Mouse (Mus musculus): ENCODE measurements around the gene A030014E15Rik. TPM values are rescaled to one million over a fixed set of nuclear protein-coding genes. Genes with fewer than 3 reads are reported as not detected.
"Not testable (repeated sequence)": the region's sequence is repeated elsewhere in the genome, so short reads cannot be mapped to it uniquely, and the experiment has no call there.

Gene A030014E15Rik
- polyA plus RNA-seq (2015; fragmentation: Nextera tagmentation; extraction: Ambion mirVana) = 1.5 and 2.2 TPM in 2 replicates

- Histone ChIP-seq H3K4me3 (replicated peaks) (no peak within 1 kb of the TSS), H3K9ac (no peak within 1 kb of the TSS), H3K36me3 (no peaks in the 10 kb centered on the region), H3K27me3 (no peaks in the 10 kb centered on the region), H3K4me1 (no peaks in the 10 kb centered on the region), H3K9me3 (replicated peaks) (no peaks in the 10 kb centered on the region), H3K27ac (replicated peaks) (no peak within 1 kb of the TSS), H3K4me2 (replicated peaks) (no peak within 1 kb of the TSS)
- ATAC-seq (ENCODE audit: insufficient number of reproducible peaks, low FRiP score, low TSS enrichment, low read depth) = no peak
- WGBS = 84% methylated on average over 6 of the region's 6 CpGs
These were observed at the start of gene A030014E15Rik for GRCm38 (mm10) chr1:82924650-82925049. A030014E15Rik (plus strand) TSS chr1:82924917.

DNA sequence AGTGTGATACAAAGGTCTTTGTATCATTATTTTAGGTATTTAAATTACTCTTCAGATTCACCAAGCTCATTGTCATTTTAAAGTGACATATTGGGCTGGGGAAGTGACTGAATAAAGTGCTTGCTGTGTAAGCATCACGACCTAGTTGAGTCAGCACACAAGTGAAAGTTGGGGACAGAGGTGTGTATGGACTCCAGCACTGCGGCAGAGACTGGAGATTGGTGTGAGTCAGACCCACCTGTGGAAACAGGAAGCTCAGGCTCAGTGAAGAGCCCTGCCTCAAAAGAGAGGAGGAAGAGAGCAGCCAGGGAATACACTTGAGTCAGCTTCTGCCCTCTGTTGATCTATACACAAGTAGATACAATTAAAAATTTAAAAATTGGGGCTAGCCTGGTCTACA lies 45.5 kb upstream of the A030014E15Rik start:
- H3K9ac ChIP-seq = no peak overlapping the region
- peaks cover 17% of the 10 kb centered on the region; the same call in 1 of the 2 replicates for H3K36me3 ChIP-seq
- no peak overlapping the region for H3K4me3 ChIP-seq (replicated peaks)
- H3K27ac ChIP-seq (replicated peaks) = no peak overlapping the region
- WGBS = 73% methylated on average over 2 of the region's 2 CpGs
- ATAC-seq (ENCODE audit: insufficient number of reproducible peaks, low FRiP score, low TSS enrichment, low read depth) = no peak
- no peaks in the 10 kb centered on the region for H3K4me1 ChIP-seq
- no peaks in the 10 kb centered on the region for H3K27me3 ChIP-seq
- no peaks in the 10 kb centered on the region for H3K9me3 ChIP-seq (replicated peaks)
- H3K4me2 ChIP-seq (replicated peaks) = no peak overlapping the region

GRCm38 (mm10) chr1:82880196-82880595 lies 44.5 kb upstream of the A030014E15Rik start:
- no peak for ATAC-seq (ENCODE audit: insufficient number of reproducible peaks, low FRiP score, low TSS enrichment, low read depth)
- Histone ChIP-seq H3K4me2 (replicated peaks) (no peak overlapping the region), H3K36me3 (peaks cover 21% of the 10 kb centered on the region; the same call in 1 of the 2 replicates), H3K4me1 (no peaks in the 10 kb centered on the region), H3K4me3 (replicated peaks) (no peak overlapping the region), H3K27me3 (no peaks in the 10 kb centered on the region), H3K9ac (no peak overlapping the region), H3K9me3 (replicated peaks) (no peaks in the 10 kb centered on the region), H3K27ac (replicated peaks) (no peak overlapping the region)
- 86% methylated on average over 8 of the region's 8 CpGs for WGBS

DNA sequence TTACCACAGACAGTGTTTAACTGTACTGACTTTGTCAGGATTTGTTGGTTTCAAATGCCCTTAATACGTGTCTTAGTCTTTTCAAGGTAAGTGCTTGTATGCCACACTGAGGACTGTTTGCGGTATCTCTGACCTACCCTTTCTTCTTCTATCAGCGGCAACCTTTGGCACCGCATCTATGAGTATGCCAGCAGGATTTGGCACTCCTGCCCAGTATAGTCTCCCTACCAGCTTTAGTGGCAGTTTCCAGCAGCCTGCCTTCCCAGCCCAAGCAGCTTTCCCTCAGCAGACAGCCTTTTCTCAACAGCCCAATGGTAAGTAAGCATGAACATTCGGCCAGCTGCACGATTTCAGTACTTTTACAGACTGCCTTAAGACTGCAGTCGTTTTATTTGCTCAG lies 31.4 kb upstream of the A030014E15Rik start:
- Histone ChIP-seq H3K4me1 (no peaks in the 10 kb centered on the region), H3K4me2 (replicated peaks) (no peak overlapping the region), H3K9ac (no peak overlapping the region), H3K4me3 (replicated peaks) (no peak overlapping the region), H3K27ac (replicated peaks) (no peak overlapping the region), H3K9me3 (replicated peaks) (no peaks in the 10 kb centered on the region), H3K36me3 (peaks cover 26% of the 10 kb centered on the region), H3K27me3 (no peaks in the 10 kb centered on the region)
- ATAC-seq (ENCODE audit: insufficient number of reproducible peaks, low FRiP score, low TSS enrichment, low read depth) = no peak
- WGBS = 94% methylated on average over 7 of the region's 7 CpGs

DNA sequence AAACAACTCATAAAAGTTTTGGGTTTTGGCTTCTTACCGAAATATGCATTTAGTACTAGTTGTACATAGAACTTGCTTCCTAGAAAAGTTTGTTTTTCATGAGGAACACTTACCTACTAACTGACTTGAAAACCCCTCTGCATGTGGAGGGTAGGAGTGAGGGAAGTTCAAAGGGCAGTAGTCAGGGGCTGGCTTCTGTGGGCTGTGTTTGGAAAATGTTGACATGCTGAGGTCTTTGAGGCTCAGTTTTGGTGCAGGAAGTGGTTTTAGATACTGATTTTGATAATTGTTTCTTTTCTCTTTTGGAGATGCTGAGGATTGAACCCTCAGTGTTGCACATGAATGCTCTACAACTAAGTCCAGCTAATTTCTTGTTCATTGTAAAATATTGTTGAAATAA lies 24.1 kb upstream of the A030014E15Rik start:
- WGBS = 95% methylated on average over 1 of the region's 1 CpGs
- H3K4me1 ChIP-seq = no peaks in the 10 kb centered on the region
- H3K4me3 ChIP-seq (replicated peaks) = no peak overlapping the region
- ATAC-seq (ENCODE audit: insufficient number of reproducible peaks, low FRiP score, low TSS enrichment, low read depth) = no peak
- no peaks in the 10 kb centered on the region for H3K27me3 ChIP-seq
- H3K9ac ChIP-seq = no peak overlapping the region
- no peak overlapping the region for H3K4me2 ChIP-seq (replicated peaks)
- H3K27ac ChIP-seq (replicated peaks) = no peak overlapping the region
- H3K9me3 ChIP-seq (replicated peaks) = no peaks in the 10 kb centered on the region
- H3K36me3 ChIP-seq = peaks cover 26% of the 10 kb centered on the region

- Histone ChIP-seq H3K4me1 (no peaks in the 10 kb centered on the region), H3K4me2 (replicated peaks) (no peak overlapping the region), H3K27me3 (no peaks in the 10 kb centered on the region), H3K27ac (replicated peaks) (no peak overlapping the region), H3K9me3 (replicated peaks) (no peaks in the 10 kb centered on the region), H3K36me3 (peaks cover 26% of the 10 kb centered on the region), H3K4me3 (replicated peaks) (no peak overlapping the region), H3K9ac (no peak overlapping the region)
- no peak for ATAC-seq (ENCODE audit: insufficient number of reproducible peaks, low FRiP score, low TSS enrichment, low read depth)
- WGBS = 96% methylated on average over 3 of the region's 3 CpGs
These were observed 23.5 kb upstream of the A030014E15Rik start for GRCm38 (mm10) chr1:82901201-82901600.

- no peaks in the 10 kb centered on the region for H3K4me1 ChIP-seq
- no peaks in the 10 kb centered on the region for H3K27me3 ChIP-seq
- WGBS = 72% methylated on average over 3 of the region's 3 CpGs
- no peak overlapping the region for H3K4me3 ChIP-seq (replicated peaks)
- ATAC-seq (ENCODE audit: insufficient number of reproducible peaks, low FRiP score, low TSS enrichment, low read depth) = no peak
- no peak overlapping the region for H3K4me2 ChIP-seq (replicated peaks)
- H3K9ac ChIP-seq = no peak overlapping the region
- H3K9me3 ChIP-seq (replicated peaks) = no peaks in the 10 kb centered on the region
- H3K27ac ChIP-seq (replicated peaks) = no peak overlapping the region
- peaks cover 14% of the 10 kb centered on the region for H3K36me3 ChIP-seq
These were observed 18.8 kb upstream of the A030014E15Rik start for GRCm38 (mm10) chr1:82905886-82906285.

GRCm38 (mm10) chr1:82913025-82913424 lies 11.7 kb upstream of the A030014E15Rik start, which contains the start of gene A030005L19Rik:
A030005L19Rik (plus strand) TSS chr1:82913325.
- H3K4me1 ChIP-seq = no peaks in the 10 kb centered on the region
- WGBS = 81% methylated on average over 3 of the region's 3 CpGs
- no peak within 1 kb of the TSS for H3K27ac ChIP-seq (replicated peaks)
- H3K4me3 ChIP-seq (replicated peaks) = no peak within 1 kb of the TSS
- H3K36me3 ChIP-seq = no peaks in the 10 kb centered on the region
- no peaks in the 10 kb centered on the region for H3K9me3 ChIP-seq (replicated peaks)
- H3K9ac ChIP-seq = no peak within 1 kb of the TSS
- no peaks in the 10 kb centered on the region for H3K27me3 ChIP-seq
- ATAC-seq (ENCODE audit: insufficient number of reproducible peaks, low FRiP score, low TSS enrichment, low read depth) = no peak
- no peak within 1 kb of the TSS for H3K4me2 ChIP-seq (replicated peaks)

DNA sequence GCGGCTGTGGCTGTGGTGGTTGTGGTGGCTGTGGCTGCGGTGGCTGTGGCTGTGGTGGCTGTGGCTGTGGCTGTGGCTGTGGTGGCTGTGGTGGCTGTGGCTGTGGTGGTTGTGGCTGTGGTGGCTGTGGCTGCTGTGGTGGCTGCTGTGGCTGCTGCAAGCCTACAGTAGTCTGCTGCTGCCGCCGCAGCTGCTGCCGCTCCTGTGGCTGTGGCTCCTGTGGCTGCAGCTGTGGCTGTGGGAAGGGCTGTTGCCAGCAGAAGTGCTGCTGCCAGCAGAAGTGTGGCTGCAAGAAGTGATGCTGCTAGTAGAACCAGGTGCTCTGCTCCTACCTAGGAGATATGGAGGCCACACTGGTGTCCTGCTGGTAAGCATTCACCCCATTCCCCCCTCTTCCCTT lies 11.3 kb upstream of the A030014E15Rik start:
- H3K9ac ChIP-seq; H3K4me3 ChIP-seq (replicated peaks); H3K4me1 ChIP-seq; H3K9me3 ChIP-seq (replicated peaks); H3K27ac ChIP-seq (replicated peaks); H3K36me3 ChIP-seq; H3K4me2 ChIP-seq (replicated peaks); ATAC-seq (ENCODE audit: insufficient number of reproducible peaks, low FRiP score, low TSS enrichment, low read depth); H3K27me3 ChIP-seq: not testable (repeated sequence)
- WGBS = 82% methylated on average over 5 of the region's 5 CpGs

DNA sequence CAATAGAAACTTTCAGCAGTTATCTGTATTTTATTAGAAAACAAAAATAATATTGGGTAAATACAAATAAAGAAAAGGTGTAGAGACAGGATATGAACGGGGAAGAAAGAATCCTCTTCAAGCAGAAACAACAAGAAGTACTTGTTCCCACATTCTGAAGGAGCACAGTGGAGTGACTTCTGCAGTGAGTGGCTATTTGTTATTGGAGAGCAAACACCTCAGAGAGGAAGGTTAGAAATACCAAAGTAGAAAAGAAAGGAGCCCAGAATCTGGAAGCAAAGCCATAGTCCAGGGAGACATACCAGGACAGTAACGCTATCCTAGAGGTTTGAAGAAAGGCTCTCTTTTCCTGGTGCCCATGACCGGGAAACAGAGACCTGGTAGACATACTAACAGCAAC lies 5.8 kb downstream of the A030014E15Rik start:
- not testable (repeated sequence) for H3K4me2 ChIP-seq (replicated peaks); ATAC-seq (ENCODE audit: insufficient number of reproducible peaks, low FRiP score, low TSS enrichment, low read depth); H3K36me3 ChIP-seq; H3K9me3 ChIP-seq (replicated peaks); H3K27ac ChIP-seq (replicated peaks); H3K27me3 ChIP-seq; H3K4me1 ChIP-seq; H3K9ac ChIP-seq; H3K4me3 ChIP-seq (replicated peaks)
- 84% methylated on average over 2 of the region's 3 CpGs for WGBS

GRCm38 (mm10) chr1:82931326-82931725 lies 6.6 kb downstream of the A030014E15Rik start, which contains the start of gene Gm6217:
Gm6217 (minus strand) TSS chr1:82931399.
- not testable (repeated sequence) for H3K36me3 ChIP-seq; ATAC-seq (ENCODE audit: insufficient number of reproducible peaks, low FRiP score, low TSS enrichment, low read depth); H3K4me3 ChIP-seq (replicated peaks); H3K9ac ChIP-seq; H3K4me2 ChIP-seq (replicated peaks); H3K4me1 ChIP-seq; H3K9me3 ChIP-seq (replicated peaks); H3K27me3 ChIP-seq; H3K27ac ChIP-seq (replicated peaks)
- no CpG with 5 or more reads among the region's 6 CpGs for WGBS

DNA sequence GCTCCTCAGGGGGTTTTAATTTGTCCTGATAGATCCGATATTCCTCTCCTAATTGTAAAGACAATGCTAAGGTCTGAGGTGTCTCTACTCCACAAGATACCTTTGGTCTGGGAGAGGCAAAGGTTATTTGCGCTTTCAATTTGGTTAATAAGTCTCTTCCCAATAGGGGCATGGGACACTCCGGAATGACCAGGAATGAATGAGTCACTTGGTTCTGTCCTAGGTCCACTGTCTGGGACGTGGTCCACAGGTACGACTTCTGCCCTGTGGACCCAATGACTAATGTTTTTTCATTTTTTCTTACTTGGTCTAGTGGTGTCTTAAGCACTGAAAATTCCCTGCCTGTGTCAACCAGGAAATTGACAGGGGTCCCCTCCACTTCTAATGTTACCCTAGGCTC lies 13.9 kb downstream of the A030014E15Rik start:
- Histone ChIP-seq H3K9me3 (replicated peaks) (no peaks in the 10 kb centered on the region; the same call in 1 of the 2 replicates), H3K4me3 (replicated peaks) (no peak overlapping the region), H3K27me3 (no peaks in the 10 kb centered on the region), H3K27ac (replicated peaks) (no peak overlapping the region), H3K4me2 (replicated peaks) (no peak overlapping the region), H3K9ac (no peak overlapping the region), H3K36me3 (no peaks in the 10 kb centered on the region), H3K4me1 (no peaks in the 10 kb centered on the region)
- no peak for ATAC-seq (ENCODE audit: insufficient number of reproducible peaks, low FRiP score, low TSS enrichment, low read depth)
- WGBS = 93% methylated on average over 5 of the region's 5 CpGs

Measured in embryonic facial prominence, embryonic 15.5 days (tissue).